Mouse (Mus musculus): ENCODE data around the gene Nr2e1.

GRCm38 (mm10) chr10:42523556-42524162, 59.8 kb downstream of the Nr2e1 start:
- TF ChIP-seq POLR2A (IDR thresholded peaks at IDR 0.05; ENCODE audit: borderline replicate concordance, extremely low read depth, insufficient read depth, insufficient read length, poor library complexity, severe bottlenecking) (no peak), CTCF (IDR thresholded peaks at IDR 0.05; ENCODE audit: borderline replicate concordance, extremely low read depth, insufficient read depth, insufficient read length) (no peak)

Data from brain, embryonic 14.5 days (tissue).